Mouse (Mus musculus) testis, adult 10 weeks (tissue): ENCODE data around the gene Pex11b. TPM values are rescaled to one million over a fixed set of nuclear protein-coding genes. Genes with fewer than 3 reads are reported as not detected.

ENCODE experiments used
- polyA plus RNA-seq: library from polyadenylated mRNA; stranded (reverse); fragments of 350-450 nt; fragmentation: Illumina TruSeq; extraction: RNeasy Lipid Tissue Mini Kit (QIAGEN cat#74804); gene quantifications from one replicate; pipeline ENCODE4 v1.2.3, GENCODE M21; 2014; ENCODE audit warnings: low read depth, low replicate concordance

Gene Pex11b
- polyA plus RNA-seq: 22.0 TPM

GRCm38 (mm10) chr3:96634928-96635879 lies at the start of gene Pex11b, which contains the start of gene Gm42957:
Gene Pex11b, plus strand, starts transcription at chr3:96635376.
Gene Gm42957, plus strand, starts transcription at chr3:96635474.

DNA sequence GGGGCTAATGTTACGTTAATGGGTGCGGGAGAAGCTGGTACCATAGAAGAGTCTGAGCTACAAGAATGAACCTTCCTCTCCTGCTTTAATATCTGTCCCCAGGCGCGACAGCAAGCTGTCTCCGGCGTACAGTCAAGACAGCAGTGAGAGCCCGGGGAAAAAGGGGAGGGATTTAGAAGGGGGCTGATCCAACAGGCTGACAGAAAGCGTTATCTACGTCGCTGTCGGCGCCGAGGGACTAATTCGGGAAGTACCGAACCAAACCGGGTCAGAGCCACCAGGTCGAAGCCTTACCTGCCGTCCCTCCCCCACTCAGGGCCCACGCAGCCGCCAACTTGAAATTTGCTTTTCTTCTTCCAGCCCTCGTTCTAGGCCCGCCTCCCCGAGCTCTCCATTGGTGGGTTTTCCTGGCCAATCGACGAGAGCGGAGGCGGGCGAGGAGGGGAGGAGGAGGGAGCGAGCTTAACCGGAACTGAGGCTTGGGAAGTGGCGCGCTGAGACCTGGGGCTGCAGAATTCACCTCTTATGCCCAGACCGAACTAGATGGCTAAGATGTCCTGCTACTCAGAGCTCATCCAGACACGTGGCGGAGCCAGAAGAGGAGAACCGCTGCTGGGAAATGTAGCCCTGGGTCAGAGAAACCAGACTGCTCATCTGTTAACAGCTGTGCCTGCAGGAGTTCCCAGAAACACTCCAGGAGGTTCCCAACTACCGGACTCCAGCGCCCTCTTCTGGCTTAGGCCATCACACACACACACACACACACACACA lies 41.2 kb upstream of the Pex11b start, which contains the start of gene Polr3gl:
TSS of gene Polr3gl (minus strand) at position 392 of the 771 bp plus-strand sequence.

DNA sequence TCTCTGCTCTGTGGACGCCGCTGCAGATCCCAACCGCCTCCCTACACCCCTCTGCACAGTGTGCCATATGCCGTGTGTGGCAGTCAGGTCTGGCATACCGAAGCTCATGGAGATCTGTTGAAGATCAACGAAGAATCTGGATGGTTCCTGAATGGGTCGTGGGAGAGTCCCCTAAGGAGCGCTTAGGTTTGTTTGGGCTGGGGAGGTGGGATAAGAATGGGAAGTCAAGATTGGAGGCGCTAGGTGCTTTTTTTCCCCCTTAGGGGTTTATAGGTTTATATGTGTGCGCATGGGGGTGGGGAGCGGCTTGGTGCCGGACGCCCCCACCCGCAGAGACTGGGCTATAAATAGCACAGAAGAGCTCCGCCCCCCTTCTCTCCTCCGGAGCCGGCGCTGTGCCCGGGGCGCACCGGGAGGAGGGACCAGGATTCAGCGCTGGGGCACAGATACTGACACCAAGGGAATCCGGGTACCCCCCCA lies 38.9 kb upstream of the Pex11b start, which contains the start of gene Ankrd34a:
TSS of gene Ankrd34a (plus strand) at position 409 of the 480 bp plus-strand sequence.

DNA sequence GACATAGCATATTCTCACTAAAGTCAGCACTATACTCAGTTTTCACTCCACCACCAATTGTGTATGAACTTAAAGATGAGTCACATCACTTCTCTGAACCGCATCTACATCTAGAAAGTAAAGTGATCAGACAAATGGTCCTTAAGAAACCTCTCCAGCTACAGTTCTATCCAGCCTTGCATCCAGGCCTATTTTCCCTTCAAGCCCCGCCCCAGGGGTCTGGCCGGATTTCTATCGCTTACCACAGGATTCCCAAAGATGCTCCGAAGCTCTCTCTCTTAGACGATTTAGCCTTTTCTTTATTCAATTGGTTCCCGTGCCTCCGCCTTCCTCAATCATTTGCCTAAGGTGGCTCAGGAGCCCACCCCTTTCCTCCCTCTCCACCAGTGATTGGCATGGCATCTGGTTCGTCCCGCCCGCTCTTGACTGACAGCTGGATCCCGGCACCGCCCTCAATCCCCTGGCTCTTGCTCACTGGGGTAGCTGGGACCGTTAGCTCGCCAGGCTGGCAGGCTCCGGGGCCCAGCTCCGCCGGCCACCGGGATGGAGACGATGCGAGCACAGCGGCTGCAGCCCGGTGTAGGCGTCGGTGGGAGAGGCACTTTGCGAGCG lies 34.4 kb upstream of the Pex11b start, which contains the start of gene Lix1l:
TSS of gene Lix1l (plus strand) at position 511 of the 612 bp plus-strand sequence.

DNA sequence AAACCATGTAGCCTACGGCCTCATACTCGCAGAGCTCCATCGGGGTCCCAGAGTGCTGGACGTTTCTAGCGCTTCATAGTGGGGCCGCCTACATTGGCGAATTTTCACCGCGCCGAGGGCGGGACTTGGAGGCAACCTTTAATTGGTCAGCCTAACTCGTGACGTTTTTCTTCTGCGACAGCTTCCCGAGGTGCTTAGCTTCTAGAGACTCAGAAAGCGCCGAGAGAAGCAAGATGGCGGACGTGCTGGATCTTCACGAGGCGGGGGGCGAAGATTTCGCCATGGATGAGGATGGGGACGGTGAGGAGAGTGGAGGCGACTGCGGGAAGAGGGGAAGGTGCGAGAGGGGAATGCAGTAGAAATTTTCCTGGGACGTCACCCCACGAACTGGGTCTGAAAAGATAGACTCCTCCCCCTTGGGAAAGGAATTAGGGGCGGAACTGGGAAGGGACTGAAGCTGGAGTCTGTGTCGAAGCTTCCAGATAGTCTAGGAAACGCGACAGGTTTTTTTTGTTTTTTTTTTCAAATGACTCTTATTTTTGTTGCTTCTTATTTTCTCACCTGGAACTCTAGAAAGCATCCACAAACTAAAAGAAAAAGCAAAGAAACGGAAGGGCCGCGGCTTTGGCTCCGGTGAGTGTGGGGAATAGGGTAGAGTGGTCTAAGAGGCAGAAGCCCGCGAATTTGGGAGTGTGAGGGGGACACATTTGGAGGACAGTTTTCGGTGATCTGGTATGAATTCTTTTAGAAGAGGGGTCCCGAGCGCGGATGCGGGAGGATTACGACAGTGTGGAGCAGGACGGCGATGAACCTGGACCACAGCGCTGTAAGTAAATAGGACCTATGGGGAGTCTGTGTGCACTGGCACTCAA lies 5.2 kb upstream of the Pex11b start, which contains the start of gene Rbm8a:
TSS of gene Rbm8a (plus strand) at position 205 of the 872 bp plus-strand sequence.

GRCm38 (mm10) chr3:96645018-96645649 lies 10.0 kb downstream of the Pex11b start, which contains the start of gene Itga10:
Gene Itga10, plus strand, starts transcription at chr3:96645584.

GRCm38 (mm10) chr3:96669727-96670468 lies 34.7 kb downstream of the Pex11b start, which contains the start of gene Ankrd35:
Gene Ankrd35, plus strand, starts transcription at chr3:96670131.

Other genes with a start within 250 kb of the Pex11b start
- 3.0 TPM for gene BC107364, start 183.1 kb upstream of the Pex11b start, polyA plus RNA-seq
- gene Hfe2, start 110.2 kb upstream of the Pex11b start, polyA plus RNA-seq: 5.7 TPM
- gene Txnip, start 77.4 kb upstream of the Pex11b start, polyA plus RNA-seq: 45.4 TPM
- not detected for gene Gm16253, start 58.4 kb upstream of the Pex11b start, polyA plus RNA-seq
- gene Polr3gl, start 41.2 kb upstream of the Pex11b start, polyA plus RNA-seq: 42.6 TPM
- not detected for gene Ankrd34a, start 38.7 kb upstream of the Pex11b start, polyA plus RNA-seq
- gene Lix1l, start 34.2 kb upstream of the Pex11b start, polyA plus RNA-seq: 10.0 TPM
- gene Rbm8a, start 5.4 kb upstream of the Pex11b start, polyA plus RNA-seq: 20.2 TPM
- gene Gm42957, start 98 bp downstream of the Pex11b start, polyA plus RNA-seq: not detected
- gene Itga10, start 10.2 kb downstream of the Pex11b start, polyA plus RNA-seq: 0.17 TPM
- gene Ankrd35, start 34.8 kb downstream of the Pex11b start, polyA plus RNA-seq: 0.17 TPM
- gene Pias3, start 61.0 kb downstream of the Pex11b start, polyA plus RNA-seq: 1.3 TPM
- gene Nudt17, start 73.2 kb downstream of the Pex11b start, polyA plus RNA-seq: 0.10 TPM
- gene Polr3c, start 92.3 kb downstream of the Pex11b start, polyA plus RNA-seq: 29.0 TPM
- gene Rnf115, start 92.3 kb downstream of the Pex11b start, polyA plus RNA-seq: 36.1 TPM
- 152 TPM for gene Pdzk1, start 193.9 kb downstream of the Pex11b start, polyA plus RNA-seq
- gene Cd160, start 194.0 kb downstream of the Pex11b start, polyA plus RNA-seq: not detected